Mouse (Mus musculus): ENCODE measurements around the gene Pcdh15. TPM values are rescaled to one million over a fixed set of nuclear protein-coding genes. Genes with fewer than 3 reads are reported as not detected.

Gene Pcdh15
- polyA plus RNA-seq, 1 experiment = 2.0 TPM

DNA sequence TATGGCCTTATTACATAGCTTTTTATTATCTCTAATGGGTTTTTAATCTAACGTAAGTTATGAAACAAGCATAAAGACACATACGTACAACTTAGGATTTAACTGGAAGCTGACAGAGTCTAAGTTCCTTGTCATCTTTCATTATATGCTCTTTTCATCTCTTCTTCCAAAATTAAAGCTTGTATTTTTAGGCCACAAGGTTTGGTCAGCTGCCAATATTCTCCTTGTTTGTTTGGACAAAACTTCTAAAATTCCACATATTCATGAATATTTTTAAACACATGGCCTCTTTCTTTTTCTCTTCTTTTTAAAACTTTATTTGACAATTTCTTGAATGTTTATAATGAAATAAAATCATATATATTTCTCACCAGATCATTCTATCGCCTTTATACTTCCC, 415.7 kb downstream of the Pcdh15 start:
- Histone ChIP-seq H3K27ac (ENCODE audit: control insufficient read depth, insufficient read depth, low read depth, low read length) (no peak overlapping the region), H3K4me3 (ENCODE audit: control insufficient read depth, low read depth, low read length) (no peak overlapping the region), H3K27me3 (ENCODE audit: control insufficient read depth, insufficient read depth, low read length) (no peaks in the 10 kb centered on the region), H3K4me1 (ENCODE audit: control insufficient read depth, insufficient read depth, low read length) (no peaks in the 10 kb centered on the region), H3K36me3 (ENCODE audit: control insufficient read depth, insufficient read depth, low read length) (no peaks in the 10 kb centered on the region)
- TF ChIP-seq POLR2A (IDR thresholded peaks at IDR 0.05; ENCODE audit: control insufficient read depth, low read depth, low read length) (no peak), CTCF (IDR thresholded peaks at IDR 0.05; ENCODE audit: control insufficient read depth, insufficient read depth, insufficient replicate concordance, low read depth, low read length) (no peak)

DNA sequence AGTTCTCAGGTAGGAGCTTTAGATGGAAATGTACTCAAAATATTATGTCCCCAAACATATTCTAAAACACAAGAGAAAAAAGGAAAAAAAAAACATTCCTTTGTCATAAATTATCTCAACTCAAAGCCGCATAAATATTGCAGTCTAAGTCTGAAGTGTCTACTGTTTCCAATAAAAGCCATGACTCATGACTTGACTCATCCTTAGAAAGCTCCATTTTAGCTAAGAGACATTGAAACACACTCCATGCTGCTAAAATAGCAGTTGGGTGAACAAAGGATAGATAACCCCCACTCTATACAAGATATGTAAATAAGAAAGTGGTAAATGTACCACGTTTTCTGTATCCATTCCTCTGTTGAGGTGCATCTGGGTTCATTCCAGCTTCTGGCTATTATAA, 416.6 kb downstream of the Pcdh15 start:
- TF ChIP-seq CTCF (IDR thresholded peaks at IDR 0.05; ENCODE audit: control insufficient read depth, insufficient read depth, insufficient replicate concordance, low read depth, low read length) (no peak), POLR2A (IDR thresholded peaks at IDR 0.05; ENCODE audit: control insufficient read depth, low read depth, low read length) (no peak)
- H3K27ac ChIP-seq (ENCODE audit: control insufficient read depth, insufficient read depth, low read depth, low read length) = no peak overlapping the region
- no peak overlapping the region for H3K4me3 ChIP-seq (ENCODE audit: control insufficient read depth, low read depth, low read length)
- H3K4me1 ChIP-seq (ENCODE audit: control insufficient read depth, insufficient read depth, low read length) = no peaks in the 10 kb centered on the region
- no peaks in the 10 kb centered on the region for H3K36me3 ChIP-seq (ENCODE audit: control insufficient read depth, insufficient read depth, low read length)
- no peaks in the 10 kb centered on the region for H3K27me3 ChIP-seq (ENCODE audit: control insufficient read depth, insufficient read depth, low read length)

DNA sequence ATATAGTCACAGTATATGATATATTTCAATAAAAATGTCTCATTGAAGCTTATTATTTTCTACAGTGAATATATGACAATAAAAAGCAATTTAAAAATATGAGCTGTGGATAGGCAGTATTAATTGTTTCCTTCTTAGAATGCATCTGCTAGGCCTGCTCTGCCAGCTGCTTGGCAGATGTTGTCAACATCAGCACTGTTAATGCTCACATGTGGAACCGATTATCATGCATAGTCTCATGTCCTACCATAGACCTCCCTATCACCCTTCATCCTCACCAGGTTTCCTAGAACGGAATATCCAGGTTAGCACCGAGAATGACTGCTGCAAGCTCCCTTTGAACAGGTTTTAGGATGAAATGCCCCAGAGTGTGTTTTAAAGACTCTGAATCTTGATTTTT, 420.3 kb downstream of the Pcdh15 start:
- no peaks in the 10 kb centered on the region for H3K4me1 ChIP-seq (ENCODE audit: control insufficient read depth, insufficient read depth, low read length)
- no peak overlapping the region for H3K4me3 ChIP-seq (ENCODE audit: control insufficient read depth, low read depth, low read length)
- TF ChIP-seq POLR2A (IDR thresholded peaks at IDR 0.05; ENCODE audit: control insufficient read depth, low read depth, low read length) (no peak), CTCF (IDR thresholded peaks at IDR 0.05; ENCODE audit: control insufficient read depth, insufficient read depth, insufficient replicate concordance, low read depth, low read length) (no peak)
- H3K27me3 ChIP-seq (ENCODE audit: control insufficient read depth, insufficient read depth, low read length) = no peaks in the 10 kb centered on the region
- no peaks in the 10 kb centered on the region for H3K36me3 ChIP-seq (ENCODE audit: control insufficient read depth, insufficient read depth, low read length)
- H3K27ac ChIP-seq (ENCODE audit: control insufficient read depth, insufficient read depth, low read depth, low read length) = no peak overlapping the region

DNA sequence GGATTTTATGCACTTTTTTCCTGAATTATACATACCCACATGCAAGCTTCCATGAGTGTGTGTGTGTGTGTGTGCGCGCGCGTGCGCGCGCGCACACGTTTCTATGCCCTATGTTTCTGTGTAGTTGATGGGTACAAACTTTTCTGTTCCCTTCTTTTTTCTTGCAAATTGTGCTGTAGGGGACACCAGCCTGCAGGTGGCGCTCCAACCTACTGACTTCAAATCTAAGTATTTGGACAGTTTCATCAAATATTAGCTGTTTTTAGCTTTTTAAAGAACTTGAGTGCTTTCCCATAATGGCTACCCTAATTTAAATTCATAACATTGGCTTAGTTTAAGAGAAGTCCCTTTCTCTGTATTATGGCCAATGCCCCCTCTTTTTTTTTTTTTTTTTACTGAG, 453.7 kb downstream of the Pcdh15 start:
- Histone ChIP-seq H3K27ac (ENCODE audit: control insufficient read depth, insufficient read depth, low read depth, low read length) (no peak overlapping the region), H3K4me3 (ENCODE audit: control insufficient read depth, low read depth, low read length) (no peak overlapping the region), H3K27me3 (ENCODE audit: control insufficient read depth, insufficient read depth, low read length) (no peaks in the 10 kb centered on the region), H3K36me3 (ENCODE audit: control insufficient read depth, insufficient read depth, low read length) (no peaks in the 10 kb centered on the region), H3K4me1 (ENCODE audit: control insufficient read depth, insufficient read depth, low read length) (no peaks in the 10 kb centered on the region)
- TF ChIP-seq CTCF (IDR thresholded peaks at IDR 0.05; ENCODE audit: control insufficient read depth, insufficient read depth, insufficient replicate concordance, low read depth, low read length) = no peak; the same call in 1 of the 2 replicates
- no peak for TF ChIP-seq POLR2A (IDR thresholded peaks at IDR 0.05; ENCODE audit: control insufficient read depth, low read depth, low read length)

DNA sequence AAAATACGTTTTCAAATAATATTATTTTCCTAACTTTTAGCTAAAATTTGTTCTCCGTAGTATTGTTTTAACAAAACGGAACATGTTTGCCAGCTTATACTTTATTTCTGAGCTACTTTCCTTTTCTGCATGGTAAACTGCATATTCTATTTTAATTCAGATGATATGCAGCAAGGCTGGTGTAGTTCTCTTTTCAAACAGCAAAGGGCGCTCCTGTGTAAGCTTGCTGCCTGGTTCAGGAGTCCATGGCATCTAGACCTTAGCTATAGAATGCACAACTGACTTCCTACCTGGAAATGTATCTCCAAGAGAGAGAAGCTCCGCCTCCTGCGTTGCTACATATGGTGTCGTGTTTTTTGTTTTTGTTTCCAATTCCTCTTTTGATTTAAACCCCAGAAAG, 465.1 kb downstream of the Pcdh15 start:
- TF ChIP-seq POLR2A (IDR thresholded peaks at IDR 0.05; ENCODE audit: control insufficient read depth, low read depth, low read length) = no peak
- TF ChIP-seq CTCF (IDR thresholded peaks at IDR 0.05; ENCODE audit: control insufficient read depth, insufficient read depth, insufficient replicate concordance, low read depth, low read length) = no peak
- Histone ChIP-seq H3K4me3 (ENCODE audit: control insufficient read depth, low read depth, low read length) (no peak overlapping the region), H3K27ac (ENCODE audit: control insufficient read depth, insufficient read depth, low read depth, low read length) (no peak overlapping the region), H3K36me3 (ENCODE audit: control insufficient read depth, insufficient read depth, low read length) (no peaks in the 10 kb centered on the region), H3K27me3 (ENCODE audit: control insufficient read depth, insufficient read depth, low read length) (no peaks in the 10 kb centered on the region), H3K4me1 (ENCODE audit: control insufficient read depth, insufficient read depth, low read length) (no peaks in the 10 kb centered on the region)

DNA sequence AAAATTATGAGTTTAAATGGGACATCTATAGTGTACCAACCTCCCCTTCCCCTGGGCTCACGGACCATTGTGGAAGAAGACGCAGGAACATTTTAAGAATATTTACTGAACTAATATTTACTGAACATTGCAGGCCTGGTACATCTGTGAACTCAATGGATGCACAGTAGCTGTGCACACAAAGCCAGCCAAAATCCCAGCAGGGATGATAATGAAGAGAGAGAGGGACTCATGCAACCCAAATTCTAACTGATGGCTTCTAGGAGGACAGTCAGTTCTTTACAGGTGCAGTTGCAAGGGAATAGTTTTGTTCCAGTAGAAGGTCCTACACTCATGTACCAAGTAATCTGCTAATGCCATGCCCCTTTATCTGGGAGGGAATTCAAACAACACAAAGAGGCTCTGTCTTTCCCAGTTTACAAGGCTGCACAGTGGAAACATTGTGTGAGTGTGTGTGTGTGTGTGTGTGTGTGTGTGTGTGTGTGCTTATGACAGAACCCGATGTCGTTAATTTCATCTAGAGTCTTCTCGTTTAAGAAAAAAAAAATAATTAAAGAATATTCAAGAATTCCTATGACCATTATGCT, 475.7 kb downstream of the Pcdh15 start:
- TF ChIP-seq CTCF (IDR thresholded peaks at IDR 0.05; ENCODE audit: control insufficient read depth, insufficient read depth, insufficient replicate concordance, low read depth, low read length) (no peak), POLR2A (IDR thresholded peaks at IDR 0.05; ENCODE audit: control insufficient read depth, low read depth, low read length) (no peak)
- no peaks in the 10 kb centered on the region for H3K4me1 ChIP-seq (ENCODE audit: control insufficient read depth, insufficient read depth, low read length)
- H3K36me3 ChIP-seq (ENCODE audit: control insufficient read depth, insufficient read depth, low read length) = no peaks in the 10 kb centered on the region
- H3K27ac ChIP-seq (ENCODE audit: control insufficient read depth, insufficient read depth, low read depth, low read length) = no peak overlapping the region
- H3K27me3 ChIP-seq (ENCODE audit: control insufficient read depth, insufficient read depth, low read length) = no peaks in the 10 kb centered on the region
- H3K4me3 ChIP-seq (ENCODE audit: control insufficient read depth, low read depth, low read length) = no peak overlapping the region

DNA sequence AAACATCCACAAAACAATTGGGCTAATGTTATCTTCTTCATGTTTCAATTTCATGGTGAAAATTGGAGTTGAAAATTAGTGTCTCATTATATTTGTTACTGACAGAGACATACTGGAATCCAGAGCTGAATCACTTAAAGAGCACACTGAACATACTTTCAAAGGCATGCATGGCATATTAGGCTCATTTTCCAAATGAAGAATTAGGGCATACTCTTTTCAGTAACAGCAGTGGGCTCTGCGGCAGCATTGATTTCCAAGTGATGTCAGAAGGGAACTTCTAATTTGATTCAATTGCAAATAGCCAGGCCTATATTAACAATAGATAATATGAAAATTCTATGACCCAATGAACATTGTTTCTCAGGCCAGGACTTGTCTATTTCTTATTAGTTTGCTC, 568.4 kb downstream of the Pcdh15 start:
- H3K4me3 ChIP-seq (ENCODE audit: control insufficient read depth, low read depth, low read length) = no peak overlapping the region
- TF ChIP-seq CTCF (IDR thresholded peaks at IDR 0.05; ENCODE audit: control insufficient read depth, insufficient read depth, insufficient replicate concordance, low read depth, low read length) = no peak
- no peak for TF ChIP-seq POLR2A (IDR thresholded peaks at IDR 0.05; ENCODE audit: control insufficient read depth, low read depth, low read length)
- H3K36me3 ChIP-seq (ENCODE audit: control insufficient read depth, insufficient read depth, low read length) = no peaks in the 10 kb centered on the region
- H3K4me1 ChIP-seq (ENCODE audit: control insufficient read depth, insufficient read depth, low read length) = no peaks in the 10 kb centered on the region
- no peak overlapping the region for H3K27ac ChIP-seq (ENCODE audit: control insufficient read depth, insufficient read depth, low read depth, low read length)
- no peaks in the 10 kb centered on the region for H3K27me3 ChIP-seq (ENCODE audit: control insufficient read depth, insufficient read depth, low read length)

Measured in testis, adult 2 months (tissue).